Mouse (Mus musculus) liver, embryonic 14.5 days (tissue): Measurements from ENCODE around the gene Las1l.

Source experiments
- CTCF ChIP-seq: IDR thresholded peaks from 2 replicates; pipeline ENCODE4 v1.5.1; 2016; ENCODE audit warnings: antibody characterized with exemption, low read depth, control low read depth
- EP300 ChIP-seq: IDR thresholded peaks from 2 replicates; pipeline ENCODE4 v1.6.1; 2016; ENCODE audit warnings: antibody characterized with exemption, low read depth

DNA sequence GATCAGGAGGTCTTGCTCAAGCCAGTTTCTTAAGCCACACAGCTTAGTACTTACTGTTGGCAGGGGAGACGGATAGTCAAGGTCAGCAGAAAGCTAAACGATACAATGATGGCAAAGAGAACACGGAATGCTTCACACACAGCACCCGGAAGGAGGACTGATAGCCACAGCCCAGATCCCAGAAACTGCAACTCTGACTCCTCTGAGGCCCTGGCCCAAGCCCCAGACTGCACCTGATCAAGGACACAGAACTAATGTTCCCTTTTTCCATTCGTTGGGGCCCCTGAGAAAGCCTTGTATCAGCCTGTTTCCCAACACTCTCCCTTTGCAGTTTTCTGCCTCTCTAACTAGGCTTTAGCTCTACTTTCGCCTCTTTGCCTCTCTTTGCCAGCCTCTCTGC lies 8.3 kb upstream of the Las1l start:
- TF ChIP-seq CTCF, result no peak
- TF ChIP-seq EP300, result no peak
